Mouse (Mus musculus) gastrocnemius, adult 8-10 months (tissue): ENCODE measurements around the gene Cd244a. TPM values are rescaled to one million over a fixed set of nuclear protein-coding genes. Genes with fewer than 3 reads are reported as not detected.

Experiments
- DNase-seq, 2 experiments: peaks; one replicate each; pipeline ENCODE4 v3.0.0; 2022; ENCODE audit warnings: low spot score in 2 of 2
- total RNA-seq, 4 experiments: library from RNA; stranded (reverse); gene quantifications; 2 replicates each; pipeline ENCODE4 v1.2.4; 2022

The Cd244a gene
- total RNA-seq, 4 experiments from 2014 or later, result 0.19 TPM; not detected in 3

- DNase-seq, result no peak
Observed at GRCm38 (mm10) chr1:171577168-171577567, 18.2 kb downstream of the Cd244a start.

- DNase-seq, result no peak
Observed at GRCm38 (mm10) chr1:171584584-171584983, 25.6 kb downstream of the Cd244a start.

GRCm38 (mm10) chr1:171604686-171605085 is 45.7 kb downstream of the Cd244a start:
- DNase-seq, result no peak

GRCm38 (mm10) chr1:171606656-171607055 is 47.7 kb downstream of the Cd244a start:
- no peak for DNase-seq

GRCm38 (mm10) chr1:171607176-171607575 is 48.2 kb downstream of the Cd244a start, which contains the start of gene Ly9:
Gene Ly9, minus strand, starts transcription at chr1:171607410.
- no peak for DNase-seq

GRCm38 (mm10) chr1:171610026-171610425 is 51.0 kb downstream of the Cd244a start:
- DNase-seq, result no peak

- no peak for DNase-seq
Observed at GRCm38 (mm10) chr1:171610781-171611180, 51.8 kb downstream of the Cd244a start.

GRCm38 (mm10) chr1:171613962-171614361 is 55.0 kb downstream of the Cd244a start:
- DNase-seq, result no peak

- DNase-seq, result no peak
Observed at GRCm38 (mm10) chr1:171616881-171617515, 58.0 kb downstream of the Cd244a start.

- DNase-seq, result peak in 1 of 2 experiments; percentile 7
Observed at GRCm38 (mm10) chr1:171619001-171619400, 60.0 kb downstream of the Cd244a start.

- DNase-seq, result no peak
Observed at GRCm38 (mm10) chr1:171619645-171620044, 60.7 kb downstream of the Cd244a start.

GRCm38 (mm10) chr1:171620091-171620490 is 61.1 kb downstream of the Cd244a start:
- DNase-seq, result no peak

- no peak for DNase-seq
Observed at GRCm38 (mm10) chr1:171627801-171628200, 68.8 kb downstream of the Cd244a start.

GRCm38 (mm10) chr1:171629168-171629567 is 70.2 kb downstream of the Cd244a start:
- no peak for DNase-seq

GRCm38 (mm10) chr1:171630041-171630440 is 71.0 kb downstream of the Cd244a start:
- no peak for DNase-seq

GRCm38 (mm10) chr1:171630912-171631311 is 71.9 kb downstream of the Cd244a start:
- no peak for DNase-seq

- no peak for DNase-seq
Observed at GRCm38 (mm10) chr1:171631447-171631846, 72.5 kb downstream of the Cd244a start.

- DNase-seq, result no peak
Observed at GRCm38 (mm10) chr1:171635696-171636095, 76.7 kb downstream of the Cd244a start.

- no peak for DNase-seq
Observed at GRCm38 (mm10) chr1:171637101-171637500, 78.1 kb downstream of the Cd244a start.

GRCm38 (mm10) chr1:171638686-171639085 is 79.7 kb downstream of the Cd244a start:
- no peak for DNase-seq

- DNase-seq, result no peak
Observed at GRCm38 (mm10) chr1:171640796-171641195, 81.8 kb downstream of the Cd244a start.

GRCm38 (mm10) chr1:171643612-171644011 is 84.6 kb downstream of the Cd244a start:
- DNase-seq, result no peak

GRCm38 (mm10) chr1:171646429-171646940 is 87.5 kb downstream of the Cd244a start:
- no peak for DNase-seq
